Mouse (Mus musculus) gastrocnemius, postnatal 36 days (tissue): ENCODE results near the gene Fam189b. TPM values are rescaled to one million over a fixed set of nuclear protein-coding genes. Genes with fewer than 3 reads are reported as not detected.

Source experiments
- DNase-seq, 2 experiments: peaks; one replicate each; pipeline ENCODE4 v3.0.0; 2022
- intact Hi-C: fragments of 180-260 bp; cut with DNase I; formaldehyde crosslinking; loops from one replicate; pipeline ENCODE4 v1.15.1; 2025
- microRNA-seq, 2 experiments: library from miRNA; unstranded; fragments of <30 nt; microRNA quantifications; one replicate each; pipeline ENCODE4 v1.2.0; 2021
- total RNA-seq, 2 experiments: library from RNA; stranded (reverse); gene quantifications; 2 replicates each; pipeline ENCODE4 v1.2.3; 2021

The Fam189b gene
- total RNA-seq, 2 experiments from 2014 or later: 16.1 to 17.5 TPM

DNA sequence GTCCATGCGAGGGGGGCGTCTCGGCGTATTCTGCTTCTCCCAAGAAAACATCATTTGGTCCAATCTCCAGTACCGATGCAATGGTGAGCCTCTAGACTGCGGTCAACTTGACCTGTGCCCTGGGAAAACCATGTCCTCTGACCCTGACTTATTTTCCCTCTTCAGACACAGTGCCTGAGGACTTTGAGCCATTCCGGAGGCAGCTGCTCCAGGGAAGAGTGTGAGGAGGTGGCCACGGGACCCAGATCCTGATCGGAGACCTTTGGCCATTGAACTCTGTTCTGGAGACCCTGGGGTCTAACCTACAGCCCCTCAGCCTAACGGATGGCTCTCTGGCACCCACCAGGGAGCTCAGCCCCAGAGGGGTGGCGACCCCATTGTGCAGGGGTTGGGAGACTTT lies 43.4 kb downstream of the Fam189b start:
- intact Hi-C loops: no loop called here
- DNase-seq: no peak

GRCm38 (mm10) chr3:89226900-89227299 lies 44.0 kb downstream of the Fam189b start, which contains the start of gene Mtx1:
TSS of gene Mtx1 (minus strand) at chr3:89227088.
- intact Hi-C loops: no loop called here
- DNase-seq: no peak

DNA sequence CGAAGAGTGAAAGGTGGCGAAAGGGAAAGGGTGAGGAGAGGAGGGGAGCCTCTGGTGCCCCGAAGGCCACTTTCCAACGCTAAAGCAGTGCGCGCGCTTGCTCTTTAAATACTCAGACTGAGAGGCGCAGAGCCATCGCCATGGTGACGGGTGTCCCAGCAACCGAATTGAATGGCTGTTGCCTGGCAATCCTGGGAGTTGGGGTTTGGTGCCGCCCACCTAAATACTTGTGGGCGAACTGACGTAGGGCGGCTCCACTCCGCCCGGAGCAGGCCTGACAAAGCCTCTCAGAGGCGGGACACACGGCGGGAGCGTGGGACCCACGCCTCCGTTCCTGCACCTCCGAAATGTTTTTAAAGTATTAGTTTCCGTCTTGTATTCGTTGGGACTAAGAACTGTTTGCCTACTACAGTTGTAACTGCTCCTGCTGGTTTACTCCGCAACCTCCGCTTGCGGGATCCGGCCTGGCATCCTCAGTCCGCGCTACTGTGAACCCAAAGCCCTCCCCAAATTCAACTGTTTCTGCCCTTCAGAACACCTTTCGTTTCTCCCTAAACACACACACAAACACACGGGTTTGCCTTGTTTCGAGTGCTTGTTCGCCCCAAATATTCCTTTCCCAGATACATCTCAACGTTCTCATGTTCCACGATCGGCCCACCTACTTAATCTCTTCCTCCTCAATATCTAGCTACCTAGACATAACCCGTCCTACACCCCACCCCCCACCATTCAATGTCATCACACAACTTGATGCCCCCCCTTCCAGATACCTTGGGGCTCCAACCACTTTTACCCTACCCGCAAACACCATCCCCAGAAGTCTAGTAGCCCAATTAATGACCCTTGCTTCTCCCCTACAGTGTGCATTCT lies 44.6 kb downstream of the Fam189b start:
- peak; percentile 48 to 51 for DNase-seq
- intact Hi-C loops: no loop called here

DNA sequence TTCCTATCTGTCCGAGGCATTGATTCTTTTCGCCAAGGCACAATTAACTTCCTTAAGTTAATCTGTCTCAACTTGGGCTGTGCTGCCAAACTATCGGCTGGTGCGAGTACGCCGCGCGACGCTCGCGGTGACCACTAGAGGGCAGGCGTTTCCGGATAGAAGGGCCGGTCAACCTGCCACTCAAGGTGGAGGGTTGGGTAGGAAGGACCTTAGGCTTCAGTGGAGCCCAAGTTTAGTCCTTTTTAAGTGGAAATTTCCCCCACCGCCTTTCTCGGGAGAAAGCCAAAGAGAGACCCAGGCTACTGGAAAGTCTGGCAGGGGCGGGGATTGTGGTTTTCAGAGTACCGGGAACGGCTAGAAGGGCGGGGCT lies 45.2 kb downstream of the Fam189b start:
- DNase-seq: peak; percentile 82
- intact Hi-C loops: no loop called here

GRCm38 (mm10) chr3:89228836-89229235 lies 45.9 kb downstream of the Fam189b start, which contains the start of gene Muc1:
TSS of gene Muc1 (plus strand) at chr3:89229057.
- intact Hi-C loops: no loop called here
- no peak for DNase-seq

GRCm38 (mm10) chr3:89229276-89229675 lies 46.3 kb downstream of the Fam189b start:
- no peak for DNase-seq
- intact Hi-C loops: no loop called here

DNA sequence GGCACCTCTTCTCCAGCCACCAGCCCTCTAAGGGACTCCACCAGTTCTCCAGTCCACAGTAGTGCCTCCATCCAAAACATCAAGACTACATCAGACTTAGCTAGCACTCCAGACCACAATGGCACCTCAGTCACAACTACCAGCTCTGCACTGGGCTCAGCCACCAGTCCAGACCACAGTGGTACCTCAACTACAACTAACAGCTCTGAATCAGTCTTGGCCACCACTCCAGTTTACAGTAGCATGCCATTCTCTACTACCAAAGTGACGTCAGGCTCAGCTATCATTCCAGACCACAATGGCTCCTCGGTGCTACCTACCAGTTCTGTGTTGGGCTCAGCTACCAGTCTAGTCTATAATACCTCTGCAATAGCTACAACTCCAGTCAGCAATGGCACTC lies 47.6 kb downstream of the Fam189b start:
- intact Hi-C loops: no loop called here

DNA sequence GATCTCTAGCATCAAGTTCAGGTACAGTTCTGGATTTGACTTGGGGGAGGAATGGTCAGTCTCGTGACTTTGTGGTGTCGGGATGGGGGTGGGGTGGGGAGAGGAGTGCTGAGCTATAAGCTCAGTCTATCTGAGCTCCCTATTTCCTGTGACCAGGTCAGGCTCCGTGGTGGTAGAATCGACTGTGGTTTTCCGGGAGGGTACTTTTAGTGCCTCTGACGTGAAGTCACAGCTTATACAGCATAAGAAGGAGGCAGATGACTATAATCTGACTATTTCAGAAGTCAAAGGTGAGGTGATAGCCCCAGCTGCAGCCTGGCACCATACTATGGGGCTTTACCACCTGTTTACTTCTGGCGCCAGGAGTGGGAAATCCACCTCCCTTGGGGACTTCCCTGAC lies 48.4 kb downstream of the Fam189b start:
- DNase-seq: no peak
- intact Hi-C loops: no loop called here

More for the DNA sequence above, 47.6 kb downstream of the Fam189b start:
- no peak for DNase-seq

- intact Hi-C loops: no loop called here
- DNase-seq: no peak
These were observed 48.9 kb downstream of the Fam189b start for GRCm38 (mm10) chr3:89231772-89232275.

- DNase-seq: no peak
- intact Hi-C loops: no loop called here
These were observed 49.7 kb downstream of the Fam189b start for GRCm38 (mm10) chr3:89232614-89233013.

DNA sequence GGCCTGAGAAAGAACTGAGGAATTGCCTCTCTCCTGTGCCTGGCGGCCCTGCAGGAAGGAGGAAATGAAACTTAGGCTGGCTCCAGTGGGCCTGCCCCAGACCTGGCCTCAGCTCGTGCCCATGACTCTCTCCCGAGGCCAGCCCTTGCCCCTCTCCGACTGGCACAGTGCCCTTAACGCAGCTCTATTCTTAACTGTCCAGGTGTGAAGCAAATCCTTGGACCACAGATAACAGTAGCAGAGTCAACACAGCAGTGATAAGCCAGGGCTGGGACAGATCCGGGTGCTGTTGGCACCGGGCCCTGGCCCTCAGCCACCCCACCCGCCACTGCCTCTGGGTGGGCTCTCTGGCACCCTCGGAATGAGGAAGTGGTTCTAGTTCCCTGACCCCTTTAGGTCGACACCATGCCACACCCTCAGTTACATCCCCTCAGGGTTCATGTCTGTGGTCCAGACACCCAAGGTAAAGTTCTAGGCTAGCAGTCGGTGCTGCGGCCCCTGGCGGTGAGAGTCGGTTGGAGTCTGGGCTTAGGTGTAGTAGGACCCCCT lies 50.7 kb downstream of the Fam189b start:
- intact Hi-C loops: no loop called here
- DNase-seq: no peak

- no peak for DNase-seq
- intact Hi-C loops: no loop called here
These were observed 53.6 kb downstream of the Fam189b start for GRCm38 (mm10) chr3:89236516-89236915.

DNA sequence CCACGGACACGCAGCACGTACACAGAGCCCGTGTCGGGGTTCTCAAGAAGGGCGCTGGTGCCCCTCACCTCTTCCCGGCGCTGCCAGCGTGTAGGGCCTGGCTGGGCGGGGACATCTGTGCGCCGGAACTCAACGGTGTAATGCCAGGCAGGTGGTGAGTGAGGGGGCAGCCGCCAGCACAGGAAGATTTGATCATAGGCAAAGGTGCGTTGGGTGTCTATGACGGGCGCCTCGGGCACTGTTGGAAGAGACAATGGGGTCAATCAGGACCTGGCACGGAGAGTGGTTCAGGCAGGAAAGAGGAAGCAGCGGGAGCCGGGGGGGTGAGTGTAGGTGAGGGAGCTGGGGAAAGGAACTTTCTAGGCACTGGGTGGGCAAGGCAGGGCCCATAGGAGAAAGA lies 54.7 kb downstream of the Fam189b start:
- intact Hi-C loops: no loop called here
- DNase-seq: no peak

- DNase-seq: no peak
- intact Hi-C loops: no loop called here
These were observed 55.6 kb downstream of the Fam189b start for GRCm38 (mm10) chr3:89238494-89238893.

Small RNA genes within 50 kb of the gene (microRNA-seq; reads per million reads assigned to microRNA genes)
- gene Mir92b: 2.2 to 31.5 reads per million in 2 experiments

Other genes with a start within 250 kb of the Fam189b start
- 10 to 100 TPM; 23.2 to 29.5 TPM for gene Ash1l, start 232.5 kb upstream of the Fam189b start, total RNA-seq
- 10 to 100 TPM; 62.4 to 76.1 TPM for gene Dap3, start 232.0 kb upstream of the Fam189b start, total RNA-seq
- gene Rusc1, start 89.8 kb upstream of the Fam189b start, total RNA-seq: 10 to 100 TPM; 14.8 to 15.7 TPM
- not detected for gene Gm43738, start 82.0 kb upstream of the Fam189b start, total RNA-seq
- gene Fdps, start 81.2 kb upstream of the Fam189b start, total RNA-seq: 10 to 100 TPM; 23.2 to 27.5 TPM
- not detected for gene Pklr, start 47.0 kb upstream of the Fam189b start, total RNA-seq
- under 1 TPM; 0.49 to 0.54 TPM for gene Hcn3, start 22.9 kb upstream of the Fam189b start, total RNA-seq
- 10 to 100 TPM; 15.0 to 16.5 TPM for gene Clk2, start 18.3 kb upstream of the Fam189b start, total RNA-seq
- 10 to 100 TPM; 33.8 to 36.0 TPM for gene Scamp3, start 5.7 kb upstream of the Fam189b start, total RNA-seq
- gene Gba, start 19.8 kb downstream of the Fam189b start, total RNA-seq: 10 to 100 TPM; 18.2 to 18.6 TPM
- 1 to 10 TPM; 6.9 to 8.0 TPM for gene Thbs3, start 32.0 kb downstream of the Fam189b start, total RNA-seq
- 10 to 100 TPM; 40.2 to 41.0 TPM for gene Mtx1, start 43.9 kb downstream of the Fam189b start, total RNA-seq
- under 1 TPM; 0.20 TPM for gene Muc1, start 45.9 kb downstream of the Fam189b start, total RNA-seq
- 10 to 100 TPM; 58.3 to 63.3 TPM for gene Krtcap2, start 62.8 kb downstream of the Fam189b start, total RNA-seq
- under 1 TPM; 0.15 to 0.17 TPM for gene Trim46, start 63.2 kb downstream of the Fam189b start, total RNA-seq
- gene Dpm3, start 76.2 kb downstream of the Fam189b start, total RNA-seq: 10 to 100 TPM; 16.6 to 23.2 TPM
- gene Slc50a1, start 87.4 kb downstream of the Fam189b start, total RNA-seq: 1 to 10 TPM; 8.3 to 9.1 TPM
- gene Efna1, start 98.0 kb downstream of the Fam189b start, total RNA-seq: 10 to 100 TPM; 10.1 to 11.5 TPM
- gene Efna3, start 139.8 kb downstream of the Fam189b start, total RNA-seq: not detected
- gene Efna4, start 154.9 kb downstream of the Fam189b start, total RNA-seq: under 1 TPM in 1 of 2 experiments, not detected in 1; 0.15 TPM
- 10 to 100 TPM; 15.8 to 23.2 TPM for gene Adam15, start 166.9 kb downstream of the Fam189b start, total RNA-seq
- gene Dcst2, start 178.8 kb downstream of the Fam189b start, total RNA-seq: not detected
- not detected for gene Dcst1, start 182.1 kb downstream of the Fam189b start, total RNA-seq
- gene Zbtb7b, start 211.6 kb downstream of the Fam189b start, total RNA-seq: 10 to 100 TPM; 23.4 to 24.5 TPM
- gene Lenep, start 219.7 kb downstream of the Fam189b start, total RNA-seq: under 1 TPM in 1 of 2 experiments, not detected in 1; 0.25 TPM
- gene Flad1, start 228.7 kb downstream of the Fam189b start, total RNA-seq: 10 to 100 TPM; 36.7 to 43.6 TPM
- 1 to 10 TPM; 3.4 to 4.8 TPM for gene Cks1b, start 235.2 kb downstream of the Fam189b start, total RNA-seq
- gene Shc1, start 235.3 kb downstream of the Fam189b start, total RNA-seq: 10 to 100 TPM; 20.2 TPM
- 10 to 100 TPM in 1 of 2 experiments, 1 to 10 TPM in 1; 8.4 to 11.2 TPM for gene Pygo2, start 247.1 kb downstream of the Fam189b start, total RNA-seq